Mouse (Mus musculus): ENCODE data around the gene Zan.

GRCm38 (mm10) chr5:137334317-137334716, 142.5 kb downstream of the Zan start:
- TF ChIP-seq CTCF (IDR thresholded peaks at IDR 0.05; ENCODE audit: low read depth), result no peak
- TF ChIP-seq EP300 (IDR thresholded peaks at IDR 0.05; ENCODE audit: low read depth), result no peak

Data from liver, embryonic 14.5 days (tissue).